Mouse (Mus musculus) thymus, adult 2 months (tissue): ENCODE data around the gene Gm49380. TPM values are rescaled to one million over a fixed set of nuclear protein-coding genes. Genes with fewer than 3 reads are reported as not detected.

Source experiments
- DNase-seq: peaks from one replicate; pipeline ENCODE4 v3.0.0; 2021
- H3K27ac ChIP-seq: fragments of 200-500 bp; 2 replicates; pipeline ENCODE4 v1.5.1; 2012; ENCODE audit warnings: low read length, control low read depth; ENCODE audit not compliant: control insufficient read depth, insufficient read depth
- H3K27me3 ChIP-seq: fragments of 200-500 bp; 2 replicates; pipeline ENCODE4 v1.6.1; 2012; ENCODE audit warnings: mild to moderate bottlenecking, low read length, moderate library complexity, mixed read lengths; ENCODE audit not compliant: control insufficient read depth, insufficient read depth
- H3K36me3 ChIP-seq: fragments of 200-500 bp; 2 replicates; pipeline ENCODE4 v1.6.1; 2012; ENCODE audit warnings: mild to moderate bottlenecking, low read length, moderate library complexity; ENCODE audit not compliant: control insufficient read depth, insufficient read depth
- H3K4me1 ChIP-seq: fragments of 200-500 bp; replicated peaks from 2 replicates; pipeline ENCODE4 v1.6.1; 2012; ENCODE audit warnings: low read length; ENCODE audit not compliant: control insufficient read depth, insufficient read depth
- H3K4me3 ChIP-seq: fragments of 200-500 bp; 2 replicates; pipeline ENCODE4 v1.5.1; 2012; ENCODE audit warnings: mild to moderate bottlenecking, low read length, control low read depth, moderate library complexity; ENCODE audit not compliant: control insufficient read depth, insufficient read depth
- CTCF ChIP-seq: fragments of 200-500 bp; IDR thresholded peaks from 2 replicates; pipeline ENCODE4 v1.5.1; 2012; ENCODE audit warnings: mild to moderate bottlenecking, control low read depth, low read length, moderate library complexity, borderline replicate concordance; ENCODE audit not compliant: control insufficient read depth, poor library complexity, insufficient read depth; ENCODE audit errors: extremely low read depth
- POLR2A ChIP-seq: fragments of 200-500 bp; IDR thresholded peaks from 2 replicates; pipeline ENCODE4 v1.6.1; 2012; ENCODE audit warnings: mild to moderate bottlenecking, low read length, control low read depth, moderate library complexity; ENCODE audit not compliant: control insufficient read depth, poor library complexity, insufficient read depth; ENCODE audit errors: extremely low read depth
- WGBS: fragments of 180-500 bp; shearing (Covaris S2); methylation state at CpG from one replicate; pipeline ENCODE4 v1.1.7; 2018; 5-methylcytosine and 5-hydroxymethylcytosine counted together
- polyA plus RNA-seq: library from polyadenylated mRNA; depleted of rRNA; stranded (reverse); fragments of >200 nt; gene quantifications from 2 replicates; pipeline ENCODE4 v1.2.3, GENCODE M21; 2012

The Gm49380 gene
- polyA plus RNA-seq, 1 experiment, result not detected

- Histone ChIP-seq H3K36me3 (no peaks in the 10 kb centered on the region), H3K4me1 (peaks cover 20% of the 10 kb centered on the region), H3K27me3 (no peaks in the 10 kb centered on the region), H3K4me3 (no peak overlapping the region), H3K27ac (no peak overlapping the region)
- TF ChIP-seq POLR2A (no peak), CTCF (no peak)
- DNase-seq, result no peak
- 82% methylated on average over 3 of the region's 3 CpGs for WGBS
These were observed 13.4 kb upstream of the Gm49380 start for GRCm38 (mm10) chr9:44126746-44127145.

GRCm38 (mm10) chr9:44125546-44126428 lies 12.5 kb upstream of the Gm49380 start:
- 43% methylated on average over 18 of the region's 18 CpGs for WGBS
- H3K36me3 ChIP-seq, result no peaks in the 10 kb centered on the region
- H3K4me3 ChIP-seq, result no peak overlapping the region
- H3K27me3 ChIP-seq, result no peaks in the 10 kb centered on the region
- peaks cover 13% of the 10 kb centered on the region for H3K4me1 ChIP-seq
- no peak for TF ChIP-seq POLR2A
- TF ChIP-seq CTCF, result no peak
- DNase-seq, result peak; percentile 83
- no peak overlapping the region for H3K27ac ChIP-seq

- Histone ChIP-seq H3K27me3 (no peaks in the 10 kb centered on the region), H3K36me3 (no peaks in the 10 kb centered on the region), H3K27ac (no peak overlapping the region), H3K4me3 (no peak overlapping the region), H3K4me1 (peaks cover 6% of the 10 kb centered on the region)
- 85% methylated on average over 5 of the region's 5 CpGs for WGBS
- DNase-seq, result no peak
- TF ChIP-seq POLR2A (no peak), CTCF (no peak)
These were observed 11.7 kb upstream of the Gm49380 start for GRCm38 (mm10) chr9:44125026-44125425.

GRCm38 (mm10) chr9:44124317-44124716 lies 11.0 kb upstream of the Gm49380 start:
- H3K4me1 ChIP-seq, result no peaks in the 10 kb centered on the region
- no peak for TF ChIP-seq CTCF
- no peak for TF ChIP-seq POLR2A
- DNase-seq, result no peak
- no peak overlapping the region for H3K4me3 ChIP-seq
- no peak overlapping the region for H3K27ac ChIP-seq
- H3K27me3 ChIP-seq, result no peaks in the 10 kb centered on the region
- H3K36me3 ChIP-seq, result no peaks in the 10 kb centered on the region
- WGBS, result 67% methylated on average over 6 of the region's 6 CpGs

GRCm38 (mm10) chr9:44119948-44120465 lies 6.7 kb upstream of the Gm49380 start:
- Histone ChIP-seq H3K36me3 (no peaks in the 10 kb centered on the region), H3K27ac (no peak overlapping the region), H3K4me3 (no peak overlapping the region), H3K27me3 (no peaks in the 10 kb centered on the region), H3K4me1 (peaks cover 17% of the 10 kb centered on the region)
- WGBS, result 93% methylated on average over 8 of the region's 8 CpGs
- no peak for DNase-seq
- no peak for TF ChIP-seq CTCF
- no peak for TF ChIP-seq POLR2A

- no peak for TF ChIP-seq POLR2A
- peak; percentile 82; the same call in 1 of the 2 replicates for TF ChIP-seq CTCF
- Histone ChIP-seq H3K4me1 (peaks cover 23% of the 10 kb centered on the region), H3K4me3 (no peak overlapping the region), H3K27ac (no peak overlapping the region), H3K27me3 (no peaks in the 10 kb centered on the region), H3K36me3 (no peaks in the 10 kb centered on the region)
- 59% methylated on average over 5 of the region's 5 CpGs for WGBS
- DNase-seq, result peak; percentile 67
These were observed 5.7 kb upstream of the Gm49380 start for GRCm38 (mm10) chr9:44119011-44119410.
